Mouse (Mus musculus) lung, postnatal 0 days (tissue): ENCODE measurements around the gene Zfp618.

Experiments used
- CTCF ChIP-seq: IDR thresholded peaks from 2 replicates; pipeline ENCODE4 v1.5.1; 2016; ENCODE audit warnings: antibody characterized with exemption, mild to moderate bottlenecking
- EP300 ChIP-seq: IDR thresholded peaks from 2 replicates; pipeline ENCODE4 v1.6.1; 2016; ENCODE audit warnings: antibody characterized with exemption, mild to moderate bottlenecking, control low read depth

GRCm38 (mm10) chr4:62941961-62942892 lies 23.1 kb upstream of the Zfp618 start:
- TF ChIP-seq CTCF (no peak), EP300 (peak; percentile 28; the same call in 1 of the 2 replicates)
